Comparison of ENCODE assay signal across 9 mouse cellular contexts in genomic region chr12:112816294-112816693, GRCm38 (mm10). TPM values are rescaled to one million over a fixed set of nuclear protein-coding genes. Genes with fewer than 3 reads are reported as not detected.
A peak's percentile ranks its signal among the peaks of the same experiment; 100 is the strongest.
DNase-seq lines count a peak whose midpoint lies in the region; TF ChIP-seq lines count a peak whose summit lies in the region.
"Had no signal": no experiment of that assay in that cellular context is flagged by ENCODE, and none has a peak within 500 bp of the region (broad histone marks: within the 10 kb centered on the region; RNA-seq: fewer than 3 reads in every experiment).

No protein-coding gene starts in this region.

- DNase-seq in adrenal gland, postnatal 10 days = peak; percentile 68
- DNase-seq in adrenal gland, adult 18-20 months (ENCODE audit: low spot score in 2 of 2) = no peak
- peak; percentile 56 for DNase-seq in layer of hippocampus, adult 2 months (ENCODE audit: low spot score in 2 of 2)
- DNase-seq in layer of hippocampus, adult 9-10 months (ENCODE audit: low spot score) = no peak
- peak; percentile 67 for DNase-seq in brain, adult 2 months (ENCODE audit: low read depth, low spot score)
- DNase-seq in heart, postnatal 4 days = peak; percentile 69
- peak; percentile 69 for DNase-seq in lung, postnatal 10 days
- peak; percentile 42 to 62 for DNase-seq in spleen, adult 18-20 months

- H3K4me3 ChIP-seq in layer of hippocampus, adult 2 months = no peak overlapping the region

- peak; percentile 96 for TF ChIP-seq CTCF in layer of hippocampus, adult 2 months (conservative IDR thresholded peaks at IDR 0.05)

- no peak overlapping the region for H3K27ac ChIP-seq in layer of hippocampus, adult 2 months
- H3K27ac ChIP-seq: macrophage had no signal

RNA-seq across cellular contexts. Expression of gene Clba1, which starts 7.6 kb away (rescaled TPM):
- 1 to 10 TPM; 4.4 to 5.1 TPM for total RNA-seq in adrenal gland, postnatal 10 days (2021)
- 1 to 10 TPM; 6.3 to 6.8 TPM for total RNA-seq in adrenal gland, adult 18-20 months (2021)
- 10 to 100 TPM; 12.8 to 13.2 TPM for total RNA-seq in layer of hippocampus, adult 2 months (2021)
- 1 to 10 TPM; 4.5 to 6.0 TPM for total RNA-seq in heart, postnatal 4 days (2021)

RNA-seq across cellular contexts. Expression of gene Cdca4, which starts 12.9 kb away (rescaled TPM):
- 10 to 100 TPM; 20.2 to 23.1 TPM for total RNA-seq in adrenal gland, postnatal 10 days (2021)
- total RNA-seq in adrenal gland, adult 18-20 months (2021) = 10 to 100 TPM; 13.9 to 14.3 TPM
- 10 to 100 TPM in 1 of 2 experiments, 1 to 10 TPM in 1; 7.1 to 10.8 TPM for total RNA-seq in layer of hippocampus, adult 2 months (2021)
- total RNA-seq in heart, postnatal 4 days (2021) = 10 to 100 TPM; 25.8 to 26.8 TPM

RNA-seq across cellular contexts. Expression of gene Ahnak2, which starts 13.8 kb away (rescaled TPM):
- total RNA-seq in adrenal gland, postnatal 10 days (2021) = 10 to 100 TPM in 1 of 2 experiments, 1 to 10 TPM in 1; 9.4 to 13.5 TPM
- 1 to 10 TPM; 4.2 to 9.4 TPM for total RNA-seq in adrenal gland, adult 18-20 months (2021)
- 1 to 10 TPM; 3.3 to 3.5 TPM for total RNA-seq in layer of hippocampus, adult 2 months (2021)
- 10 to 100 TPM; 13.5 to 16.8 TPM for total RNA-seq in heart, postnatal 4 days (2021)

RNA-seq across cellular contexts. Expression of gene Gpr132, which starts 51.7 kb away (rescaled TPM):
- total RNA-seq in adrenal gland, postnatal 10 days (2021) = 1 to 10 TPM; 1.1 to 1.2 TPM
- total RNA-seq in adrenal gland, adult 18-20 months (2021) = under 1 TPM; 0.54 to 0.66 TPM
- total RNA-seq in layer of hippocampus, adult 2 months (2021) = not detected
- under 1 TPM; 0.16 to 0.17 TPM for total RNA-seq in heart, postnatal 4 days (2021)

RNA-seq across cellular contexts. Expression of gene Pld4, which starts 55.8 kb away (rescaled TPM):
- total RNA-seq in adrenal gland, postnatal 10 days (2021) = 10 to 100 TPM; 10.8 to 13.4 TPM
- total RNA-seq in adrenal gland, adult 18-20 months (2021) = 10 to 100 TPM; 11.2 to 18.1 TPM
- total RNA-seq in layer of hippocampus, adult 2 months (2021) = 1 to 10 TPM; 8.6 to 9.7 TPM
- total RNA-seq in heart, postnatal 4 days (2021) = 1 to 10 TPM; 3.4 to 4.1 TPM

Comparison
In these comparisons a context has a peak if more than half of its experiments do, and no peak if none do; other contexts are left out.
1. DNase-seq: peak in adrenal gland, postnatal 10 days (single experiment), layer of hippocampus, adult 2 months (2 of 2), brain, adult 2 months (single experiment), heart, postnatal 4 days (single experiment), lung, postnatal 10 days (single experiment) and spleen, adult 18-20 months (2 of 2); none in adrenal gland, adult 18-20 months (0 of 2) and layer of hippocampus, adult 9-10 months (single experiment).